Mouse (Mus musculus): ENCODE data around the gene Reep3. TPM values are rescaled to one million over a fixed set of nuclear protein-coding genes. Genes with fewer than 3 reads are reported as not detected.

The Reep3 gene
- 18.0 TPM for total RNA-seq (2023)

GRCm38 (mm10) chr10:67096621-67097436, at the start of gene Reep3:
Gene Reep3, minus strand, starts transcription at chr10:67096945.

GRCm38 (mm10) chr10:67095798-67096620, 736 bp downstream of the Reep3 start, which contains the start of gene Jmjd1c:
Gene Jmjd1c, plus strand, starts transcription at chr10:67096125.

Other genes with a start within 250 kb of the Reep3 start
- 404 TPM for gene Jmjd1c, start 820 bp downstream of the Reep3 start, total RNA-seq (2023)
- gene Nrbf2, start 188.4 kb upstream of the Reep3 start, total RNA-seq (2023): 29.6 TPM

All from CD4-positive naive resting alpha-beta T cell, adult 76 days (primary cell).